Mouse (Mus musculus) limb, embryonic 11.5 days (tissue): ENCODE data around the gene Ino80. TPM values are rescaled to one million over a fixed set of nuclear protein-coding genes. Genes with fewer than 3 reads are reported as not detected.
"Not testable (repeated sequence)": the region's sequence is repeated elsewhere in the genome, so short reads cannot be mapped to it uniquely, and the experiment has no call there.

Source experiments
- ATAC-seq: fragments of 200-750 bp; cut with Nextera tagmentation; 2 replicates; pipeline ENCODE4 v1.8.0; 2017; ENCODE audit warnings: low read depth; ENCODE audit not compliant: insufficient number of reproducible peaks, low FRiP score, low TSS enrichment
- DNase-seq: peaks from one replicate; pipeline ENCODE4 v3.0.0-alpha.2; 2015; ENCODE audit warnings: low spot score
- H3K27ac ChIP-seq: fragments of 300-500 bp; sonication (generic); replicated peaks from 2 replicates; pipeline ENCODE4 v1.5.1; 2014; ENCODE audit warnings: low read depth, mild to moderate bottlenecking, low read length
- H3K27me3 ChIP-seq: fragments of 300-500 bp; sonication (generic); 2 replicates; pipeline ENCODE4 v1.6.1; 2014; ENCODE audit warnings: mild to moderate bottlenecking, low read length, mixed read lengths; ENCODE audit not compliant: control insufficient read depth, insufficient read depth
- H3K36me3 ChIP-seq: fragments of 300-500 bp; sonication (generic); 2 replicates; pipeline ENCODE4 v1.6.1; 2014; ENCODE audit warnings: mild to moderate bottlenecking, low read length, moderate library complexity, mixed read lengths; ENCODE audit not compliant: control insufficient read depth, insufficient read depth
- H3K4me1 ChIP-seq: fragments of 300-500 bp; sonication (generic); 2 replicates; pipeline ENCODE4 v1.6.1; 2014; ENCODE audit warnings: low read length, mixed read lengths; ENCODE audit not compliant: control insufficient read depth, insufficient read depth
- H3K4me2 ChIP-seq: fragments of 300-500 bp; sonication (generic); 2 replicates; pipeline ENCODE4 v1.6.1; 2014; ENCODE audit warnings: low read depth, mild to moderate bottlenecking, moderate library complexity; ENCODE audit not compliant: severe bottlenecking
- H3K4me3 ChIP-seq: fragments of 300-500 bp; sonication (generic); 2 replicates; pipeline ENCODE4 v1.5.1; 2014; ENCODE audit warnings: low read depth, low read length
- H3K9ac ChIP-seq: fragments of 300-500 bp; sonication (generic); 2 replicates; pipeline ENCODE4 v1.6.1; 2014; ENCODE audit warnings: mild to moderate bottlenecking, low read length
- H3K9me3 ChIP-seq: fragments of 300-500 bp; sonication (generic); 2 replicates; pipeline ENCODE4 v1.6.1; 2016; ENCODE audit warnings: low read length; ENCODE audit not compliant: control insufficient read depth
- WGBS: fragments of 180-500 bp; shearing (Covaris S2); extraction: QIAGEN DNeasy Blood & Tissue Kit; methylation state at CpG from one replicate; pipeline ENCODE4 v1.1.7; 2014; 5-methylcytosine and 5-hydroxymethylcytosine counted together
- polyA plus RNA-seq: library from polyadenylated mRNA; unstranded; fragments of >200 nt; fragmentation: Nextera tagmentation; extraction: Ambion mirVana; gene quantifications from 2 replicates; pipeline ENCODE4 v1.2.1, GENCODE M21; 2014

Gene Ino80
- polyA plus RNA-seq, 1 experiment from 2014 or later = 5.2 TPM

GRCm38 (mm10) chr2:119508518-119508917 lies 31.0 kb upstream of the Ino80 start:
- not testable (repeated sequence) for H3K4me3 ChIP-seq, ATAC-seq, H3K4me1 ChIP-seq, H3K9ac ChIP-seq, DNase-seq, H3K4me2 ChIP-seq, H3K27ac ChIP-seq, H3K9me3 ChIP-seq, H3K36me3 ChIP-seq, H3K27me3 ChIP-seq
- 59% methylated on average over 7 of the region's 7 CpGs for WGBS

DNA sequence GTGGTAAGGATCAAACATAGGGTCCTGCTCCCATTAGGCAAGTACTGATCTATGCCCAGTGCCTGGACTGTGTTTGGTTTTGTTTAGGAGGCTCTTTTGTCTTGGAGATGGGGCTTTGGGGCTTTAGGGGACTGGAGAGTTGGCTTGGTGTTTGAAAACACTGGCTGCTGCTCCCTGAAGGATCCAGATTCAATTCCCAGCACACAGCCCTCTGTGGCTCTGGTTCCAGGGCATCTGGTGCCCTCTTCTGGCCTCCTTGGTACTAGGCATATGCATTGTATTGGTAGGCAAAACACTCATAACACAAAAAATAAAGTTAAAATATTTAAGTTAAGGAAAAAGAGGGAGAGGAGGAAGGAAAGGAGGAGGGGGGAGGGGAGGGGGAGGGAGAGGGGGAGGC lies 29.6 kb upstream of the Ino80 start:
- Histone ChIP-seq H3K9ac (no peak overlapping the region), H3K4me3 (no peak overlapping the region), H3K36me3 (no peaks in the 10 kb centered on the region), H3K9me3 (no peaks in the 10 kb centered on the region), H3K4me2 (no peak overlapping the region), H3K4me1 (no peaks in the 10 kb centered on the region), H3K27me3 (no peaks in the 10 kb centered on the region), H3K27ac (no peak overlapping the region)
- ATAC-seq (no peak), DNase-seq (peak; percentile 23)

DNA sequence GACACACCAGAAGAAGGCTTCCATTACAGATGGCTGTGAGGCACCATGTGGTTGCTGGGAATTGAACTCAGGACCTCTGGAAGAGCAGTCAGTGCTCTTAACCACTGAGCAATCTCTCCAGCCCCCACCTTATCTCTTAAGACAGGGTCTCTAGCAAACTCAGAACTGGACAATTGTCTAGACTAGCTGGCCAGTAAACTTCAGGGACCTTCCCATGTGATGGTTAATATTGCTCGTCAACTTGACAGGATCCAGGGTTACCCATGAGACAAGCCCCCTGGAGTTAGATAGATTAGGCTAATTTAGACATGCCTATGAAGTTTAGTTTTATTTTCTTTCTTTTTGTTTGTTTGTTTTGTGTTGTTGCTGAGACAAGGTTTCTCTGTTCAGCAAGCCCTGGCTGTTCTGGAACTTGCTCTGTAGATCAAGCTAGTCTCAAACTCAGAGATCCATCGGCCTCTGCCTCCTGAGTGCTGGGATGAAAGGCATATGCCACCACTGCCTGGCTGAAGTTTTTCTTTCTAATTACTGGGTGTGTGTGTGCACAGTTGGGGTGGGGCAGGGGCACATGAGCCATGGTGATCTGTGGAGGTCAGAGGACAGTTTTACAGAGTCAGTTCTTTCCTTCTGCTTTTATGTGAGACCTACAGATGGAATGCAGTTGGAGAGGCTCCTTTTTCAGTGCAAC lies 23.6 kb upstream of the Ino80 start:
- WGBS = 74% methylated on average over 2 of the region's 2 CpGs
- ATAC-seq (no peak), DNase-seq (no peak)
- Histone ChIP-seq H3K4me2 (no peak overlapping the region), H3K27ac (no peak overlapping the region), H3K4me1 (no peaks in the 10 kb centered on the region), H3K9me3 (no peaks in the 10 kb centered on the region), H3K4me3 (no peak overlapping the region), H3K36me3 (no peaks in the 10 kb centered on the region), H3K27me3 (no peaks in the 10 kb centered on the region), H3K9ac (no peak overlapping the region)

DNA sequence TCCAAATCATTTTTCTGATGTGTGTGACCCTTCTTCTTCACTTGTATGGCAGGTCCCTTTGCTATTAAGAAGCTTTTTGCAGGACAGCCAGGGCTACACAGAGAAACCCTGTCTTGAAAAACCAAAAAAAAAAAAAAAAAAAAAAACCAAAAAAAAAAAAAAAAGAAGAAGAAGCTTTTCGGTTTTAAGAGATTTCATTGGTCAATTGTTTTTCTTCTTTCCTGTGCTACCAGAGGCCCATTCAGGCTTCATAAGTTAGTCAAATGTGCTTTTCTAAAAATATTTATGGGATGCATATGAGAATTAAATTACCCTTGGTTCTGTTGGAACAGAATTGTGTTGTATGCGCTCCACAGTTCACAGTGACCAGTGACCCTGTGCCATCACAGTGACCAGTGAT lies 21.4 kb upstream of the Ino80 start:
- no peak overlapping the region for H3K27ac ChIP-seq
- DNase-seq (no peak), ATAC-seq (no peak)
- 88% methylated on average over 2 of the region's 2 CpGs for WGBS
- H3K4me1 ChIP-seq = no peaks in the 10 kb centered on the region
- no peak overlapping the region for H3K9ac ChIP-seq
- H3K27me3 ChIP-seq = no peaks in the 10 kb centered on the region
- H3K9me3 ChIP-seq = no peaks in the 10 kb centered on the region
- H3K4me3 ChIP-seq = no peak overlapping the region
- H3K4me2 ChIP-seq = no peak overlapping the region
- H3K36me3 ChIP-seq = no peaks in the 10 kb centered on the region

DNA sequence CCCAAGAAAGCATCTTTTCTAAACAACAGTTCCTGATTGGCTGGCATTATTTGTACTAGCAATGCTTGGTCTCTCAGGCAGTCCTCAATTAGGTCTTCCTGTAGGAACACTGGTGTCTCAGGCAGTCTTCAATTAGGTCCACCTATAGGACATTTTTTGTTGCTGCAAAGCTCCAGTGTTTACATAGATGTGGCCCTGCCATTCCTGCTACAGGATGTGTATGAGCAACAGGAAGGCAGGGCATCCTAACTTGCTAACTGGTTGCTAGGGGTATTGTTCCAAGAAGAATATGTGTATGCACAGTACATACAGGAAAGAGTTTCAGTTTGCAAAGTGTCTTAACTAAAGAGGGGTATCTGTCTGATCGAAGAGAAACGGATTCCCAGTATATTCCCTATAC lies 18.6 kb upstream of the Ino80 start:
- 94% methylated on average over 2 of the region's 2 CpGs for WGBS
- Histone ChIP-seq H3K27ac (no peak overlapping the region), H3K27me3 (no peaks in the 10 kb centered on the region), H3K4me3 (no peak overlapping the region), H3K4me1 (no peaks in the 10 kb centered on the region), H3K36me3 (no peaks in the 10 kb centered on the region), H3K4me2 (no peak overlapping the region), H3K9ac (no peak overlapping the region), H3K9me3 (no peaks in the 10 kb centered on the region)
- DNase-seq (no peak), ATAC-seq (no peak)

GRCm38 (mm10) chr2:119491953-119492352 lies 14.5 kb upstream of the Ino80 start:
- no peak overlapping the region for H3K4me2 ChIP-seq
- H3K4me3 ChIP-seq = no peak overlapping the region
- no peak for ATAC-seq
- H3K27ac ChIP-seq = no peak overlapping the region
- H3K9me3 ChIP-seq = no peaks in the 10 kb centered on the region
- no peaks in the 10 kb centered on the region for H3K4me1 ChIP-seq
- no peaks in the 10 kb centered on the region for H3K27me3 ChIP-seq
- no peak overlapping the region for H3K9ac ChIP-seq
- H3K36me3 ChIP-seq = no peaks in the 10 kb centered on the region
- WGBS = 60% methylated on average over 5 of the region's 5 CpGs
- DNase-seq = no peak

- H3K4me3 ChIP-seq = no peak overlapping the region
- ATAC-seq (no peak), DNase-seq (no peak)
- no peaks in the 10 kb centered on the region for H3K27me3 ChIP-seq
- no peaks in the 10 kb centered on the region for H3K36me3 ChIP-seq
- no peak overlapping the region for H3K9ac ChIP-seq
- H3K4me2 ChIP-seq = no peak overlapping the region
- no peaks in the 10 kb centered on the region for H3K4me1 ChIP-seq
- no peak overlapping the region for H3K27ac ChIP-seq
- no peaks in the 10 kb centered on the region for H3K9me3 ChIP-seq
- WGBS = 14% methylated on average over 4 of the region's 4 CpGs
Measured at GRCm38 (mm10) chr2:119486488-119486887, 9.0 kb upstream of the Ino80 start.

DNA sequence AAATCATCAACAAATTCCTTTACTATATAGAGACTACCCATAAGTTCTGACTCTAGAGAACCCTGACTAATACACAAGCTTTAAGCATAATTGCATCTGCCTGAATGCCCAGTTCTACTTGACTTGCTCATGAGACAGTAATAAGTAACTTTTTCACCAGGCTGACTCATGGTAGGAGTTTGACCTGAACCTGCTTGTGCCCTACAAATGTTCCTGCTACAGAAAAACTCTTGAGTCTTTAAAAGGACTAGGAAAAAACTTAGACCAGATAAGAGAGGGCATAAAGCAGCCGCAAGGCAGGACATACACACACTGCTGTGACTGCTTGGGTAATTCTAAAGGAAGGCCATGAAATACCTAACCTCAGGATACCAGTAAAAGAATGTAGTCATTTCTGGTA lies 4.8 kb upstream of the Ino80 start:
- Histone ChIP-seq H3K9me3 (no peaks in the 10 kb centered on the region), H3K27me3 (no peaks in the 10 kb centered on the region), H3K27ac (no peak overlapping the region), H3K4me1 (peaks cover 3% of the 10 kb centered on the region; the same call in 1 of the 2 replicates), H3K36me3 (no peaks in the 10 kb centered on the region; the same call in 1 of the 2 replicates), H3K9ac (no peak overlapping the region), H3K4me2 (no peak overlapping the region), H3K4me3 (no peak overlapping the region)
- no peak for DNase-seq
- 87% methylated on average over 1 of the region's 1 CpGs for WGBS
- no peak for ATAC-seq

GRCm38 (mm10) chr2:119478397-119478749 lies 886 bp upstream of the Ino80 start:
- Histone ChIP-seq H3K9me3 (no peaks in the 10 kb centered on the region), H3K27me3 (no peaks in the 10 kb centered on the region), H3K4me3 (peak overlapping the region; percentile 94), H3K4me1 (peaks cover 3% of the 10 kb centered on the region; the same call in 1 of the 2 replicates), H3K36me3 (no peaks in the 10 kb centered on the region; the same call in 1 of the 2 replicates), H3K9ac (peak overlapping the region; percentile 87), H3K27ac (peak overlapping the region; percentile 94), H3K4me2 (peak overlapping the region; percentile 62)
- DNase-seq (no peak), ATAC-seq (no peak)
- 18% methylated on average over 9 of the region's 9 CpGs for WGBS
